Mouse (Mus musculus): ENCODE measurements at regions not wholly inside any gene's neighbourhood (a gene's known extent, or its start where the extent isn't known, plus 50 kb on each side); places are given as distances from the start of the nearest gene placed in this dataset.

GRCm38 (mm10) chr9:16727653-16728052, 226.6 kb upstream of the Fat3 start:
- Histone ChIP-seq H3K36me3 (no peaks in the 10 kb centered on the region), H3K4me3 (no peak overlapping the region), H3K9me3 (no peaks in the 10 kb centered on the region), H3K4me1 (no peaks in the 10 kb centered on the region), H3K4me2 (replicated peaks) (no peak overlapping the region), H3K27me3 (no peaks in the 10 kb centered on the region), H3K27ac (replicated peaks) (no peak overlapping the region), H3K9ac (replicated peaks) (no peak overlapping the region)
- 88% methylated on average over 2 of the region's 2 CpGs for WGBS
- ATAC-seq (ENCODE audit: low FRiP score, low read depth), result no peak

- no peak overlapping the region for H3K4me3 ChIP-seq
- no peak overlapping the region for H3K4me2 ChIP-seq (replicated peaks)
- ATAC-seq (ENCODE audit: low FRiP score, low read depth), result no peak
- H3K9me3 ChIP-seq, result no peaks in the 10 kb centered on the region
- H3K27me3 ChIP-seq, result no peaks in the 10 kb centered on the region
- no peaks in the 10 kb centered on the region for H3K4me1 ChIP-seq
- no peaks in the 10 kb centered on the region for H3K36me3 ChIP-seq
- 83% methylated on average over 3 of the region's 3 CpGs for WGBS
- no peak overlapping the region for H3K27ac ChIP-seq (replicated peaks)
- no peak overlapping the region for H3K9ac ChIP-seq (replicated peaks)
Observed at GRCm38 (mm10) chr9:16702431-16702830, 201.3 kb upstream of the Fat3 start.

- Histone ChIP-seq H3K27ac (replicated peaks) (no peak overlapping the region), H3K36me3 (no peaks in the 10 kb centered on the region), H3K9me3 (no peaks in the 10 kb centered on the region), H3K4me1 (no peaks in the 10 kb centered on the region), H3K9ac (replicated peaks) (no peak overlapping the region), H3K4me3 (no peak overlapping the region), H3K4me2 (replicated peaks) (no peak overlapping the region), H3K27me3 (no peaks in the 10 kb centered on the region)
- no peak for ATAC-seq (ENCODE audit: low FRiP score, low read depth)
- WGBS, result 65% methylated on average over 2 of the region's 2 CpGs
Observed at GRCm38 (mm10) chr9:16661527-16661926, 160.4 kb upstream of the Fat3 start.

- Histone ChIP-seq H3K36me3 (no peaks in the 10 kb centered on the region), H3K4me1 (no peaks in the 10 kb centered on the region), H3K9ac (replicated peaks) (no peak overlapping the region), H3K9me3 (no peaks in the 10 kb centered on the region), H3K27ac (replicated peaks) (no peak overlapping the region), H3K4me2 (replicated peaks) (no peak overlapping the region), H3K27me3 (no peaks in the 10 kb centered on the region), H3K4me3 (no peak overlapping the region)
- ATAC-seq (ENCODE audit: low FRiP score, low read depth), result no peak
- WGBS, result 77% methylated on average over 3 of the region's 3 CpGs
Observed at GRCm38 (mm10) chr9:16660940-16661339, 159.9 kb upstream of the Fat3 start.
